Mouse (Mus musculus) kidney, adult 2 months (tissue): ENCODE measurements around the gene Tmem8.

Experiments
- CTCF ChIP-seq: fragments of 200-500 bp; conservative IDR thresholded peaks from 2 replicates; pipeline ENCODE4 v1.5.1; 2011; ENCODE audit warnings: low read depth, mild to moderate bottlenecking, control low read depth, low read length, moderate library complexity, mixed read lengths; ENCODE audit not compliant: insufficient read depth, insufficient read length
- POLR2A ChIP-seq: fragments of 200-500 bp; IDR thresholded peaks from one replicate; pipeline ENCODE4 v1.6.1; 2011; ENCODE audit warnings: low read depth, low read length, control low read depth

DNA sequence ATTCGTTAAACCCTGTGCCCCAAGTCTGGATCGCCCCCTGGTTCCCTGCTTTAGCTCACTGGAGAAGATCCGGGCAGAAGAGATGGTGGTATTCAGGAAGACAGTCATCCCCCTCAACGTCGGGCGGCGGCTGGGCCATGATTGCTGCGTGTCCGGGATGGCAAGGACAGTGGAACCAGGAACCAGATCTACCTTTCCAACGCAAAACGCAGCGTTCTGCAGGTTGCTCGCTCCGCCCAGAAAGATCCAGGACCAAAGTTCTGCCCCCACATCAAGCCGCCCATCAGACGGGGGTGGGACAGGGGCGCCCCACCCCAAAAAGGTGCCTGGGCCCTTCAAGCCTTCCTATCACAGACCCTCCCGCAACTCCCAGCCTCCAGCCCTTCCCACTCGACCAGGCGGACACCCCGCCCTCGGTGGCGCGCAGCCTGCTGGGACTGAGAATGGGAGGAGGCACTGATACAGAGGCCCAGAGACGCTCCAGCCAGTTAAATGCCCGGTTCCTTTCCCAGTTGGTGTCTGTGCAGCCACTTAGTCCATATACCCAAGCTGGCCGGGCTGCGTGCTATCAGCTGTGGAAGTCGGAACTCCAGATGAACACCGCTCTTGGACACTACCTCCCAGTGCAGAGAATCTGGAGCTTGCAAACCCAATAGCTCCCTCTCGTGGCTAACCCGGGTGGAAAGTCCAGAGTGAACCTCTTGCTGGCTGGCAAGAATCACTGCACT lies 23.0 kb upstream of the Tmem8 start, which contains the start of gene Decr2:
- TF ChIP-seq POLR2A (peak; percentile 37), CTCF (peak; percentile 90)
